Mouse (Mus musculus): ENCODE measurements around the gene Fam171a1. TPM values are rescaled to one million over a fixed set of nuclear protein-coding genes. Genes with fewer than 3 reads are reported as not detected.
"Not testable (repeated sequence)": the region's sequence is repeated elsewhere in the genome, so short reads cannot be mapped to it uniquely, and the experiment has no call there.

Fam171a1 gene
- polyA plus RNA-seq, 1 experiment from 2014 or later = 23.9 TPM

DNA sequence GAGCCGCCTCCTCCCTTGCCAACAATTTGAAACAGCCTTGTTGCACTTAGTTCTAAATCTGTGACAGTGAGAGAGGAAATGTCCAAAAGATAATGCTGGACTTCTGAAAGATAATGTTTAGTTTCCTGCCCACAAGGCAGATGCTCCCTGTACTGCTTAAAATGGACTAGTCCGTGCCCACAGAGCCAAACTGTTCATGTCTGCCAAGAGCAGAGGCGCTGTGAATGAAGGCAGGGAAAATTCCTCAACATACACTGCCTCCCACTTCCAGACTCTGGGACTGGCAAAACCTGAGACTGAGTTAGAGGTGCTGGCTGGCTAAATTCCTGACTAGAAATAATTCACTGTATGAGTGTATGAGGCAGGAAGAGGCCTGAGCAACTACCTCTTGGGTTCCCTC, 58.6 kb downstream of the Fam171a1 start:
- H3K27ac ChIP-seq (ENCODE audit: low read depth, low read length) = no peak overlapping the region
- H3K4me1 ChIP-seq (ENCODE audit: control insufficient read depth, insufficient read depth, low read length) = peaks cover 9% of the 10 kb centered on the region
- no peaks in the 10 kb centered on the region for H3K36me3 ChIP-seq (ENCODE audit: control insufficient read depth, insufficient read depth, low read length)
- no peak overlapping the region for H3K9ac ChIP-seq (ENCODE audit: low read length)
- no peaks in the 10 kb centered on the region for H3K27me3 ChIP-seq (replicated peaks; ENCODE audit: control insufficient read depth, insufficient read depth, low read length)
- DNase-seq (ENCODE audit: low spot score) (no peak), ATAC-seq (no peak)
- H3K4me2 ChIP-seq (ENCODE audit: low read length) = no peak overlapping the region
- 78% methylated on average over 3 of the region's 3 CpGs for WGBS
- H3K4me3 ChIP-seq (ENCODE audit: low read depth, low read length) = no peak overlapping the region
- H3K9me3 ChIP-seq (replicated peaks; ENCODE audit: control insufficient read depth, low read length) = no peaks in the 10 kb centered on the region

DNA sequence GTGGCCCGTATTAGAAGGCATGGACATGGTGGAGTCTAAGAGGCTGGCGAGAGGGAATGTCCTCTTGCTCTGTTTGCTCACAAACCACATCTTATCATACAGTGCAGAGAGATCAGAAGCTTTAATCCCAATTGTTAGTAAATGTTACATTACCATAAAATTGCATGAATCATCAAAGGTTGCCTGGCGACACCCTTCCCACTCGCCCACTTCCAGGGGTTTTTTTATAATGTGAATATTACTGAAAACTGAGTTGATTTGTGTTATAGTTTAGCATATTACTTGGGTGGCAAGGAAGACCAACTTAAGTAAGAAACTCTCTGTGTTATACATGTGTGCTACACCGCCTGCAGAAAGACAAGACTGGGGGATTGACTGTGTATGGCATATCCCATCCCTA, 60.9 kb downstream of the Fam171a1 start:
- 97% methylated on average over 5 of the region's 5 CpGs for WGBS

DNA sequence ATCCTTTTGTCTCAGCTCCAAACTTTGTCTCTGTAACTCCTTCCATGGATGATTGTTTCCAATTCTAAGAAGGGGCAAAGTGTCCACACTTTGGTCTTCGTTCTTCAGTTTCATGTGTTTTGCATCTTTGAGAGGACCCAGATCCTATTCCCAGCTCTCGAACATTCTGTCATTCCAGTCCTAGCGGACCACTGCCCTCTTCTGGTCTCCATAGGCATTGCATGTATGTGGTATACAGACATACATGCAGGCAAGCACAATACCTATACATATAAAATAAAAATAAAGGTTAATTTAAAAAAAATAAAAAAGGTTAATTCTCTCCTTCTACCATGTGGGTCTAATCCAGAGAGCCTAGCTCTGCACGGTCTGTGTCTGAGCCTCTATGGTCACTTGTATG, 62.0 kb downstream of the Fam171a1 start:
- H3K9ac ChIP-seq (ENCODE audit: low read length); H3K4me3 ChIP-seq (ENCODE audit: low read depth, low read length); ATAC-seq; DNase-seq (ENCODE audit: low spot score); H3K4me1 ChIP-seq (ENCODE audit: control insufficient read depth, insufficient read depth, low read length); H3K4me2 ChIP-seq (ENCODE audit: low read length); H3K9me3 ChIP-seq (replicated peaks; ENCODE audit: control insufficient read depth, low read length); H3K27me3 ChIP-seq (replicated peaks; ENCODE audit: control insufficient read depth, insufficient read depth, low read length); H3K36me3 ChIP-seq (ENCODE audit: control insufficient read depth, insufficient read depth, low read length); H3K27ac ChIP-seq (ENCODE audit: low read depth, low read length): not testable (repeated sequence)
- WGBS = 92% methylated on average over 4 of the region's 4 CpGs

More for the DNA sequence above, 60.9 kb downstream of the Fam171a1 start:
- Histone ChIP-seq H3K4me3 (ENCODE audit: low read depth, low read length) (no peak overlapping the region), H3K27ac (ENCODE audit: low read depth, low read length) (no peak overlapping the region), H3K4me2 (ENCODE audit: low read length) (no peak overlapping the region), H3K36me3 (ENCODE audit: control insufficient read depth, insufficient read depth, low read length) (0 out of 2 replicates have a peak, but pooled peaks cover 9% of the 10 kb centered on the region), H3K4me1 (ENCODE audit: control insufficient read depth, insufficient read depth, low read length) (peaks cover 3% of the 10 kb centered on the region; the same call in 1 of the 2 replicates), H3K27me3 (replicated peaks; ENCODE audit: control insufficient read depth, insufficient read depth, low read length) (no peaks in the 10 kb centered on the region), H3K9me3 (replicated peaks; ENCODE audit: control insufficient read depth, low read length) (no peaks in the 10 kb centered on the region), H3K9ac (ENCODE audit: low read length) (no peak overlapping the region)
- no peak for DNase-seq (ENCODE audit: low spot score)
- no peak for ATAC-seq

DNA sequence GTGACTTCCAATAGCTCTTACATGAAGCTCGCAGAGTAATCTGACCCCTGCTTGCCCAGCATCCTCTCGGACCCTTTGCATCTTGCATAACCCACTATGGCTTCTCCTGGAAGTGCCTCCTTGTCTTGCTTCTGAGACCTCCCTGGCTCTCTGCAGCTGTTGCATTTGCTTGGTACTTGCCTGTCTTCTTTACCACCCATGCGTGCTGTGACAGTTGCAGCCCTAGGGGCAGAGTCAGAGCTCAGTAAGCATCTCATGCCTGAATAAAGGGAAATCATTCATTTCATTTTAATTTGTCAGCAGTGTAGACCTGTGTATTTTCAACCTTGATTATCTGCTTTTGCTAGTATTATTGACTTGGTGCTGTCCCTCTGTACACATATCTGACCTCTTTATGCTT, 62.7 kb downstream of the Fam171a1 start:
- Histone ChIP-seq H3K9ac (ENCODE audit: low read length) (no peak overlapping the region), H3K4me1 (ENCODE audit: control insufficient read depth, insufficient read depth, low read length) (no peaks in the 10 kb centered on the region), H3K9me3 (replicated peaks; ENCODE audit: control insufficient read depth, low read length) (no peaks in the 10 kb centered on the region), H3K4me2 (ENCODE audit: low read length) (no peak overlapping the region), H3K4me3 (ENCODE audit: low read depth, low read length) (no peak overlapping the region), H3K36me3 (ENCODE audit: control insufficient read depth, insufficient read depth, low read length) (0 out of 2 replicates have a peak, but pooled peaks cover 9% of the 10 kb centered on the region), H3K27ac (ENCODE audit: low read depth, low read length) (no peak overlapping the region), H3K27me3 (replicated peaks; ENCODE audit: control insufficient read depth, insufficient read depth, low read length) (no peaks in the 10 kb centered on the region)
- DNase-seq (ENCODE audit: low spot score) = no peak
- ATAC-seq = no peak
- 89% methylated on average over 3 of the region's 3 CpGs for WGBS

DNA sequence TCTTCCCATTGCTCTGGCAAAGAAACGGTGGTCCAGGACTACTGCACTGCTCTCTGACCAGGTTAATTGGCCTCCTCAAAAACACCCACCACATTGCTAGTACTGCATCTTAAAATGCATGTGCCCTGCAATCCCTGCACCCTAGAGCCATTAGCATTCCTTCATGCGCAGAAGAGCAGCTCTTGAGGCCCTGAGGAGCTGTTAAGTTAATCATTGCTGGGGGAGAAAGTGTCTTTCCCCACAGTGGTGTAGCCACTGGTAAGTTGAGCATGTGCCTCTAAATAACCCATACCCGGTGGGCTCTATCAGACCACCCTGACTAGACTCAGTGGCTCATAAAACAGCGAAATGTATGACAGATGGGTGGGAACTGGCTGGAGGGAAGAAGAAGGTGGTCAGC, 66.5 kb downstream of the Fam171a1 start:
- H3K27ac ChIP-seq (ENCODE audit: low read depth, low read length) = no peak overlapping the region
- DNase-seq (ENCODE audit: low spot score) = no peak
- H3K4me1 ChIP-seq (ENCODE audit: control insufficient read depth, insufficient read depth, low read length) = no peaks in the 10 kb centered on the region
- H3K9ac ChIP-seq (ENCODE audit: low read length) = no peak overlapping the region
- no peak for ATAC-seq
- no peak overlapping the region for H3K4me3 ChIP-seq (ENCODE audit: low read depth, low read length)
- no peaks in the 10 kb centered on the region for H3K9me3 ChIP-seq (replicated peaks; ENCODE audit: control insufficient read depth, low read length)
- 85% methylated on average over 4 of the region's 4 CpGs for WGBS
- H3K4me2 ChIP-seq (ENCODE audit: low read length) = no peak overlapping the region
- no peaks in the 10 kb centered on the region for H3K27me3 ChIP-seq (replicated peaks; ENCODE audit: control insufficient read depth, insufficient read depth, low read length)
- H3K36me3 ChIP-seq (ENCODE audit: control insufficient read depth, insufficient read depth, low read length) = 0 out of 2 replicates have a peak, but pooled peaks cover 9% of the 10 kb centered on the region

DNA sequence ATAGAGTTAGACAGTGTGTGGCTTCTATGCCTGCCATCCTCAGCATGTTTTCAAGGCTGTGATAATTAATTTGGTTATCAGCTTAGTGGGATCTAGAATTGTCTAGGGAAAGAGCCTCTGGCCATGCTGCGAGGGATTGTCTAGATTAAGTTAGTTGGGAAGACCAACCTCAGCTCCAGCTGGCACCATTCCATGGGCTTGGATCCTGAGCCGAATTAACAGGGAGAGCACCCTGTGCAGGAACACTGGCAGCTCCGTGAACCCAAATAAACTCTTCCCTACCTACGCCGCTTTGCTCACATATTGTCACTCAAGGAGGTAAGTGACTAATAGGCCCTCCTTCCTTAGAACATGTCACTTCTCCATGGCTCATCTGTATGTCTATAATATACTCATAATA, 69.6 kb downstream of the Fam171a1 start:
- no peaks in the 10 kb centered on the region for H3K27me3 ChIP-seq (replicated peaks; ENCODE audit: control insufficient read depth, insufficient read depth, low read length)
- H3K9ac ChIP-seq (ENCODE audit: low read length) = no peak overlapping the region
- H3K4me1 ChIP-seq (ENCODE audit: control insufficient read depth, insufficient read depth, low read length) = no peaks in the 10 kb centered on the region
- H3K36me3 ChIP-seq (ENCODE audit: control insufficient read depth, insufficient read depth, low read length) = 0 out of 2 replicates have a peak, but pooled peaks cover 12% of the 10 kb centered on the region
- H3K4me2 ChIP-seq (ENCODE audit: low read length) = no peak overlapping the region
- ATAC-seq (no peak), DNase-seq (ENCODE audit: low spot score) (no peak)
- no peaks in the 10 kb centered on the region for H3K9me3 ChIP-seq (replicated peaks; ENCODE audit: control insufficient read depth, low read length)
- WGBS = 77% methylated on average over 5 of the region's 5 CpGs
- H3K27ac ChIP-seq (ENCODE audit: low read depth, low read length) = no peak overlapping the region
- no peak overlapping the region for H3K4me3 ChIP-seq (ENCODE audit: low read depth, low read length)

DNA sequence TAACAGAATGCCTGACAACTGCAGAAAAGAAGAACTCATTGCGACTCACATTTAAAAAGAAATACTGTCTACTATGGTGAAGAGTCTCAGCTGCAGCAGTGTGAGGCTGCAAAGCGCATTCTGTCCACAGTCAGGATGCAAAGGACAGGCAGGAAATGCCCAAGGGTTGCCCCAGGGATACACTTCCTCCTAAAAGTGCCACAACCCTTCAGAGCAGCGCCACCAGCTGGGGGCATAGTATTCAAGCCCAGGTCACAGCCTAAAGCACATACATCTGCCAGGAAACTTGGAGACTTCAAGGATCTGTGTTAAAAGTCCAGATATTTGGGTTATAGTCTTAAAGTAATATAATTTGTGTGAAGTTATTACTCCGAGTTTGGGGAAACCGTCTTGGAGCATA, 71.3 kb downstream of the Fam171a1 start:
- ATAC-seq = no peak
- 90% methylated on average over 5 of the region's 5 CpGs for WGBS
- no peak overlapping the region for H3K9ac ChIP-seq (ENCODE audit: low read length)
- 0 out of 2 replicates have a peak, but pooled peaks cover 6% of the 10 kb centered on the region for H3K36me3 ChIP-seq (ENCODE audit: control insufficient read depth, insufficient read depth, low read length)
- DNase-seq (ENCODE audit: low spot score) = no peak
- H3K9me3 ChIP-seq (replicated peaks; ENCODE audit: control insufficient read depth, low read length) = no peaks in the 10 kb centered on the region
- H3K4me2 ChIP-seq (ENCODE audit: low read length) = no peak overlapping the region
- H3K27ac ChIP-seq (ENCODE audit: low read depth, low read length) = no peak overlapping the region
- no peaks in the 10 kb centered on the region for H3K27me3 ChIP-seq (replicated peaks; ENCODE audit: control insufficient read depth, insufficient read depth, low read length)
- no peaks in the 10 kb centered on the region for H3K4me1 ChIP-seq (ENCODE audit: control insufficient read depth, insufficient read depth, low read length)
- no peak overlapping the region for H3K4me3 ChIP-seq (ENCODE audit: low read depth, low read length)

DNA sequence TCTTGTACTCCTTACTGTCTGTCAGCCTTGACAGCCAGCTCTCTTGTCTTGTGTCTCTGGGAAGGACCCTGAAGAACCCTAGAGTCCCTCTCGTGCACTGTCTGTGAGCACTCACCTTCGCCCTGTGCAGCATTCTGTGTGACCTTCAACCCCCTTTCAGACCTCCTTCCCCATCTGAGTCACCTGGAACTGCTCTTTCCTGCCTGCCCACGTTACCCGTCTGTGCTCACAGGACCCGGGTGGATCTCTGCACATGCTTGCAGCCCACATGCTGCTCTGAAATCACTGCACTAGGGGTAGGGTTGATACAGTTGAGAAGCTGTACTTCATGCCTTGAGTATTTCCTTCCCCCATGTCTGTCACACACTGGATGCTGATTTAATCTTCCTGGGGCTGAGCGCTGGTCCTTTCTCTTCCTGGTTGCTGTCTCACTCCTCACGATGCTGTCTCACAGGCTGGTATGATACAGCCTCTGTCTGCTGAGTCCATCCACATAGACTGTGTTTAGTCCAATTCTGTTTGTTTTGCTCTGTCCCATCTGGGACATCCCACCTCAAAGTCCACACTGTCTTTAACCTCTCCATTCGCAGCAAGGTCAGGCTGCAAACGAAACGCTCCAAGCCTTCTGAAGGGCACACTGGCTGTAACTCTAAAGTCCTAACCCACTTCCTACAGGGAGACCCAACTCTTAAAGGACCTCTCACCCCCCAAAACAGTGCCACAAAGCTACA, 74.9 kb downstream of the Fam171a1 start:
- WGBS = 92% methylated on average over 10 of the region's 10 CpGs
- DNase-seq (ENCODE audit: low spot score) (no peak), ATAC-seq (no peak)
- Histone ChIP-seq H3K27me3 (replicated peaks; ENCODE audit: control insufficient read depth, insufficient read depth, low read length) (no peaks in the 10 kb centered on the region), H3K4me1 (ENCODE audit: control insufficient read depth, insufficient read depth, low read length) (no peaks in the 10 kb centered on the region), H3K9me3 (replicated peaks; ENCODE audit: control insufficient read depth, low read length) (no peaks in the 10 kb centered on the region), H3K9ac (ENCODE audit: low read length) (no peak overlapping the region), H3K36me3 (ENCODE audit: control insufficient read depth, insufficient read depth, low read length) (peaks cover 10% of the 10 kb centered on the region; the same call in 1 of the 2 replicates), H3K4me2 (ENCODE audit: low read length) (no peak overlapping the region), H3K27ac (ENCODE audit: low read depth, low read length) (no peak overlapping the region), H3K4me3 (ENCODE audit: low read depth, low read length) (no peak overlapping the region)

DNA sequence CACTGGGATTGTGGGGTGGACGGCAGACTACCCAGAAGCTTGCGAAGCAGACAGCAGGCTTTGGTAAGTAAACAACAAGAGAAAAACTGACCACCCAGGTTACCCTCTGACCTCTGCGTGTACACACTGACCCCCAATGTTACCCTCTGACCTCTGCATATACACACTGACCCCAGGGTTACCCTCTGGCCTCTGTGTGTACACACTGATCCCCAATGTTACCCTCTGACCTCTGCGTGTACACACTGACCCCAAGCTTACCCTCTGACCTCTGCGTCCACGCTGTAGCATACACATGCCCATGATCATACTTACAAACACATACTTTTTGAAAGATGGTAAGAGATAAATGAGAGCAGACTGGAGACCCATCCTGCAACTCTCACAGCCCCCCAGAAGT, 77.1 kb downstream of the Fam171a1 start:
- no peak overlapping the region for H3K4me3 ChIP-seq (ENCODE audit: low read depth, low read length)
- H3K4me1 ChIP-seq (ENCODE audit: control insufficient read depth, insufficient read depth, low read length) = no peaks in the 10 kb centered on the region
- H3K9me3 ChIP-seq (replicated peaks; ENCODE audit: control insufficient read depth, low read length) = no peaks in the 10 kb centered on the region
- DNase-seq (ENCODE audit: low spot score) (no peak), ATAC-seq (no peak)
- H3K27me3 ChIP-seq (replicated peaks; ENCODE audit: control insufficient read depth, insufficient read depth, low read length) = no peaks in the 10 kb centered on the region
- no peak overlapping the region for H3K4me2 ChIP-seq (ENCODE audit: low read length)
- H3K36me3 ChIP-seq (ENCODE audit: control insufficient read depth, insufficient read depth, low read length) = peaks cover 13% of the 10 kb centered on the region; the same call in 1 of the 2 replicates
- 94% methylated on average over 6 of the region's 6 CpGs for WGBS
- no peak overlapping the region for H3K9ac ChIP-seq (ENCODE audit: low read length)
- H3K27ac ChIP-seq (ENCODE audit: low read depth, low read length) = no peak overlapping the region
